Mouse (Mus musculus): ENCODE measurements around the gene Dixdc1. TPM values are rescaled to one million over a fixed set of nuclear protein-coding genes. Genes with fewer than 3 reads are reported as not detected.

Gene Dixdc1
- polyA plus RNA-seq, 1 experiment from 2014 or later = 24.7 TPM

DNA sequence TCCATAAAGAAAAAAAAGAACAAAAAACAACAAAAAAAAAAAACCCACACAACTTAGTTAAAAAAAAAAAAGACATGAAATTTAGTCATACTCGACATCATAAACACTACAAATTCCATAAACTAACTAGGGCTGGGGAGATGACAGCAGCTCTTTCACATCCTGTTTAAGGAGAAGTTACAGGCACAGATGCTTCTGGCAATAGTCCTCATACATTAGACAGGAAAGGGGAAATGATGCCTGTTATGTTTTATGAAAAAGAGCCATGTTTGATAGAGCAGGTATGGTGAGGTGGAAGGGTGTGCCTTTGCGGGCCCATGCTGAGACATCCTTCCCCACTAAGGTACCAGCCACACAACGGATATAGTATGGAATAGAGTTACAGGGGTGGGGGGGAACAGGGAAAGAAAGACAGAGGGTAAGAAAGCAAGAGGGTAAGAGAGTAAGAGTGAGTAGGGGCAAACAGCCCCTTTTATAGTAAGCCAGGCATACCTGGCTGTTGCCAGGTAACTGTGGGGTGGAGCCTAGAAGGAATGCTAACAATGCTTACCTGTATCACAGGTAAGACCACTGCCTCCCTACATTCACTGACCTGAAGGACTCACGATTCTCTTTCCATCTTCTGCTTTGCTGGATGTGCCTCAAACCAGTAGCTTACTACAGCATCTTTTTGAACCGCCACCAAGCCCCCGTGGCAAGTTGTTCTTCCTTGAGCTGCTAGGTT, 22.4 kb upstream of the Dixdc1 start:
- Histone ChIP-seq H3K27ac (replicated peaks) (no peak overlapping the region), H3K9me3 (no peaks in the 10 kb centered on the region), H3K4me1 (no peaks in the 10 kb centered on the region), H3K9ac (replicated peaks) (no peak overlapping the region), H3K4me2 (replicated peaks) (no peak overlapping the region), H3K4me3 (no peak overlapping the region), H3K36me3 (0 out of 2 replicates have a peak, but pooled peaks cover 3% of the 10 kb centered on the region), H3K27me3 (no peaks in the 10 kb centered on the region)
- ATAC-seq (replicated peaks) = no peak
- WGBS = 68% methylated on average over 6 of the region's 6 CpGs

- Histone ChIP-seq H3K9me3 (no peaks in the 10 kb centered on the region), H3K4me3 (no peak overlapping the region), H3K36me3 (no peaks in the 10 kb centered on the region), H3K27ac (replicated peaks) (no peak overlapping the region), H3K4me2 (replicated peaks) (no peak overlapping the region), H3K27me3 (no peaks in the 10 kb centered on the region), H3K9ac (replicated peaks) (no peak overlapping the region), H3K4me1 (peaks cover 11% of the 10 kb centered on the region)
- WGBS = 44% methylated on average over 5 of the region's 5 CpGs
- ATAC-seq (replicated peaks) = no peak
Observed at GRCm38 (mm10) chr9:50756711-50757110, 17.4 kb upstream of the Dixdc1 start.

GRCm38 (mm10) chr9:50753947-50754346, 14.6 kb upstream of the Dixdc1 start:
- WGBS = 75% methylated on average over 7 of the region's 7 CpGs
- Histone ChIP-seq H3K4me2 (replicated peaks) (no peak overlapping the region), H3K27ac (replicated peaks) (no peak overlapping the region), H3K4me3 (no peak overlapping the region), H3K36me3 (no peaks in the 10 kb centered on the region), H3K4me1 (peaks cover 11% of the 10 kb centered on the region), H3K9me3 (no peaks in the 10 kb centered on the region), H3K9ac (replicated peaks) (no peak overlapping the region), H3K27me3 (no peaks in the 10 kb centered on the region)
- ATAC-seq (replicated peaks) = no peak

DNA sequence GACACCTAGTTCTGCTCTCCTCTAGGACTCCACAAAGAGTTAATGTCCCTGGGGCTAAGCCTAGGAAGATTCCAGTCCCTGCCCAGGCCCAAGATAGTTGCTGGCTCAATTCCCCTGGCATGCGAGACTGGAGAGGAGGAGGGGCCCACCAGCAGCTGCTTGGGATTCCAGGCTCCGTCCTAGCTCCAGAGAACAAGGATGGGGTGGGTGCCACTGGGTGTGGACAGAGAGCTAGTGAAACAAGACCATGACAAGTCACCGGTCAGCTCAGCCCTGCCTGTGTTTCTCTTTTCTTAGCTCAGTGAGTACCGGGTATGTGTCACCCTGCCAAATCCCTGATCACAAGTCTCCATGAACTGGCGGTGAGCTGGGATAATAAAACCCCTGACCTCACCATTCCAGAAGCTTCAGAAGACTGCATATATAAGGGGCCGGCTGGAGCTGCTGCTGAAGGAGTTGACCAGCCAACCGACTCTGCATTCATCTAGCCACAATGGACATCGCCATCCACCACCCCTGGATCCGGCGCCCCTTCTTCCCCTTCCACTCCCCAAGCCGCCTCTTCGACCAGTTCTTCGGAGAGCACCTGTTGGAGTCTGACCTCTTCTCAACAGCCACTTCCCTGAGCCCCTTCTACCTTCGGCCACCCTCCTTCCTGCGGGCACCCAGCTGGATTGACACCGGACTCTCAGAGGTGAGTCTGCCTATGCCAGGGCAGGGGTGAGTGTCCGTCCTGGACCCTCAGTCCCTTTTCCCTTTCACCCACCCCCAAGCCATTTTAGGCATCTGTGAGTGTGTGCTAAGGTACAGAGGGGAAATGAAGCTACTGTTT, 13.7 kb upstream of the Dixdc1 start:
- Histone ChIP-seq H3K36me3 (no peaks in the 10 kb centered on the region), H3K9me3 (no peaks in the 10 kb centered on the region), H3K27me3 (no peaks in the 10 kb centered on the region), H3K4me2 (replicated peaks) (no peak overlapping the region), H3K9ac (replicated peaks) (no peak overlapping the region), H3K4me3 (no peak overlapping the region), H3K27ac (replicated peaks) (no peak overlapping the region), H3K4me1 (peaks cover 11% of the 10 kb centered on the region)
- WGBS = 72% methylated on average over 17 of the region's 17 CpGs
- ATAC-seq (replicated peaks) = no peak

DNA sequence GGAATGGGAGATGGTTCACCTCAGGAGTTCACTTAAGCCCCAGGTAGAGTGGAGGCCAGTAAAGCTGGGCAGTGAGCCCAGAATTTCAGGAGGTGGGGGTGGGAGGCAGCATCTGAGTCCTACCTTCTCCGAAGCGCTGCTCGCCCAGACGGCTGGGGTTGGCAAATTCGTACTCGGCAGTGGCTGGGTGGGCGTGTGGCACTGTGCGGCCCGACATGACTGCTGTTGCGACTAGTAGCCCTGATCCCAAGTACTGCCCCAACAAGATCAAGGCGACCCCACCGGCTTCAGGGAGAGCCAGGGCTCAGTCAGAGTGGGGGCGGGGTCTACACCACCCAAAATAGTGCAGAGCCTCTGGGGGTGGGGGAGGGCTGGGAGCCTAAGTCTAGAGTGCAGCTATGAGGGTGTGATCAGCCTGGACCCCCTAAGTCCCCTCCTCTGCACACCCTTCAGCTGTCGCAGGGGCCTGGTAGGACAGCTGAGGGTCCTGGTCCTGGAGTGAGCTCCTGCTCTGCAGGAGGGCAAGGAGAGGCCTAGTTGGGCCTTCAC, 12.8 kb upstream of the Dixdc1 start, which contains the start of gene Hspb2:
Gene Hspb2 (minus strand): TSS at position 301 of the 549 bp plus-strand sequence.
- Histone ChIP-seq H3K4me3 (no peak within 1 kb of the TSS), H3K4me1 (peaks cover 11% of the 10 kb centered on the region), H3K9me3 (no peaks in the 10 kb centered on the region), H3K27ac (replicated peaks) (no peak within 1 kb of the TSS), H3K27me3 (no peaks in the 10 kb centered on the region), H3K4me2 (replicated peaks) (no peak within 1 kb of the TSS), H3K9ac (replicated peaks) (no peak within 1 kb of the TSS), H3K36me3 (no peaks in the 10 kb centered on the region)
- ATAC-seq (replicated peaks) = no peak
- WGBS = 64% methylated on average over 14 of the region's 14 CpGs

- H3K27ac ChIP-seq (replicated peaks) = no peak within 1 kb of the TSS
- H3K4me1 ChIP-seq = peaks cover 11% of the 10 kb centered on the region
- no peaks in the 10 kb centered on the region for H3K36me3 ChIP-seq
- no peaks in the 10 kb centered on the region for H3K27me3 ChIP-seq
- H3K9me3 ChIP-seq = no peaks in the 10 kb centered on the region
- H3K9ac ChIP-seq (replicated peaks) = no peak within 1 kb of the TSS
- no peak for ATAC-seq (replicated peaks)
- no peak within 1 kb of the TSS for H3K4me3 ChIP-seq
- no peak within 1 kb of the TSS for H3K4me2 ChIP-seq (replicated peaks)
- 81% methylated on average over 22 of the region's 22 CpGs for WGBS
Observed at GRCm38 (mm10) chr9:50751323-50751722, 12.0 kb upstream of the Dixdc1 start, which contains the start of gene Cryab. TSS of gene Cryab (plus strand) at chr9:50751325.

DNA sequence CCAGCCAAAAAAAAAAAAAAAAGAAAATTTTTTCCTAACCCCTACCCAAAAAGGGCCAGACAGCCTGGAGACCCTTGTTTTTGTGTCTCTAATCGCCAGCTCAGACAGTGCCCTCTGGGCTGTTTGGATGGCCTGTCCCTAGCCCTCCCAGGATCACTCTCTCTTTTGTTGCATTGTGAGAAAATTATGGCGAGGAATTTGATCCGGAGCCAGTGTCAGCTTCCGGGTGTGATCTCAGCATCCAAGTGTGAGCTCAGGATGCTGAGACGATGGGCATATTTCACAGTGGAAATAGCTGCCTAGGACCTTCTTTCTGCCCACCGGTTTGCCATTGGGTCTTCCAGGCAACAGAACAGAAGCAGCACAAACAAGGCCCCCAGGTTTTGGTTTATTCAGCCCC, 11.4 kb upstream of the Dixdc1 start:
- Histone ChIP-seq H3K4me3 (no peak overlapping the region), H3K4me1 (peaks cover 11% of the 10 kb centered on the region), H3K4me2 (replicated peaks) (no peak overlapping the region), H3K36me3 (no peaks in the 10 kb centered on the region), H3K27ac (replicated peaks) (no peak overlapping the region), H3K9ac (replicated peaks) (no peak overlapping the region), H3K27me3 (peaks cover 5% of the 10 kb centered on the region; the same call in 1 of the 2 replicates), H3K9me3 (no peaks in the 10 kb centered on the region)
- 56% methylated on average over 6 of the region's 6 CpGs for WGBS
- no peak for ATAC-seq (replicated peaks)

DNA sequence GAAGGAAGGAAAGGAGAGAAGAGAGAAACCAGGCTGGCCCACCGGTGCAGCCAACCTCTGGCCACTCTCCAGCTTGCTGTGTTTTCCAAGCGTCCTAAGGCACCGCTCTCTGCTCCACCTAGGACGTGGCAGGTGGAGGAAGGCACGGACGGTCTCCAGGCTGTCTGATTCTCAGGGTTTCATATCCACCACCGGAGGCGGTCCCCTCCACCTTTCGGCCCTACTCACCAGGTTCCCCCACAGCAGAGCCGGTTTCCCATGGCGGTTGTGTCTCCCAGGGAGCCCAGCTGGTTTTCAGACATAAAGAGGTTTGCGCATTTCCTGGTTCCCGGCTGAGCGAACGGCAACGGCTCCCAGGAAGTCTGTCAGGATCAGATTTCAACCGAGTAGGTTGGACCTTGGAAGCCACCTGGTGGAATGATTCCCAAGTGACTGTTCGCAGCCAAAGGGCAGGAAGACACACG, 6.9 kb upstream of the Dixdc1 start, which contains the start of gene 2310030G06Rik:
Gene 2310030G06Rik (minus strand): TSS at position 323 of the 464 bp plus-strand sequence.
- peak within 1 kb of the TSS; percentile 22 for H3K9ac ChIP-seq (replicated peaks)
- H3K36me3 ChIP-seq = no peaks in the 10 kb centered on the region
- no peak for ATAC-seq (replicated peaks)
- H3K27ac ChIP-seq (replicated peaks) = no peak within 1 kb of the TSS
- no peaks in the 10 kb centered on the region for H3K9me3 ChIP-seq
- H3K4me3 ChIP-seq = peak within 1 kb of the TSS; percentile 33
- H3K4me1 ChIP-seq = no peaks in the 10 kb centered on the region
- under 1% methylated on average over 19 of the region's 19 CpGs for WGBS
- peak within 1 kb of the TSS; percentile 44 for H3K4me2 ChIP-seq (replicated peaks)
- H3K27me3 ChIP-seq = peaks cover 7% of the 10 kb centered on the region; the same call in 1 of the 2 replicates

DNA sequence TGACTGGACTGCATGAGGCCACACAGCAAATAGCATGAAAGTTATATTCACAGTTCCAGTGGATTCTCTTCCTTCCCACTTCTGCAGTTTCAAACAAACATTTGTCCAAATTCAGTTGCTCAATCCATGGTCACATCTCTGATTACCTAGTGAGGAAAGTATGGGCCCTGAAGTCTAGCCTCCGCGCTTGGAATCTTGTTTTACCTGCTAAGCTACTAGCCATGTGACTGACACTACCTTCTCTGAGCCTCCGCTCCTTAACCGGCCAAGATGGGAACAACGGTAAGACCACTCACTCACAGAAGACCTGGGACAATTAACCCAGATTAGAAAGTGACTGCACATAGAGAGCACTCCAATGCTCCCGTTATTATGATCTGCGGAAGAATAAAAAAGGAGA, 6.5 kb upstream of the Dixdc1 start:
- H3K4me2 ChIP-seq (replicated peaks) = peak overlapping the region; percentile 44
- no peaks in the 10 kb centered on the region for H3K9me3 ChIP-seq
- H3K9ac ChIP-seq (replicated peaks) = peak overlapping the region; percentile 22
- H3K27me3 ChIP-seq = peaks cover 7% of the 10 kb centered on the region; the same call in 1 of the 2 replicates
- peak overlapping the region; percentile 33 for H3K4me3 ChIP-seq
- H3K36me3 ChIP-seq = no peaks in the 10 kb centered on the region
- 16% methylated on average over 7 of the region's 7 CpGs for WGBS
- no peak for ATAC-seq (replicated peaks)
- no peaks in the 10 kb centered on the region for H3K4me1 ChIP-seq
- no peak overlapping the region for H3K27ac ChIP-seq (replicated peaks)

- H3K4me2 ChIP-seq (replicated peaks) = no peak overlapping the region
- H3K4me3 ChIP-seq = no peak overlapping the region
- no peak for ATAC-seq (replicated peaks)
- H3K4me1 ChIP-seq = peaks cover 11% of the 10 kb centered on the region
- no peak overlapping the region for H3K27ac ChIP-seq (replicated peaks)
- no peak overlapping the region for H3K9ac ChIP-seq (replicated peaks)
- H3K36me3 ChIP-seq = no peaks in the 10 kb centered on the region
- no peaks in the 10 kb centered on the region for H3K9me3 ChIP-seq
- peaks cover 7% of the 10 kb centered on the region; the same call in 1 of the 2 replicates for H3K27me3 ChIP-seq
- WGBS = 78% methylated on average over 2 of the region's 2 CpGs
Observed at GRCm38 (mm10) chr9:50742744-50743143, 3.4 kb upstream of the Dixdc1 start.

GRCm38 (mm10) chr9:50742261-50742660, 2.9 kb upstream of the Dixdc1 start:
- 85% methylated on average over 3 of the region's 3 CpGs for WGBS
- H3K9me3 ChIP-seq = no peaks in the 10 kb centered on the region
- H3K4me2 ChIP-seq (replicated peaks) = no peak overlapping the region
- ATAC-seq (replicated peaks) = no peak
- H3K36me3 ChIP-seq = no peaks in the 10 kb centered on the region
- H3K4me3 ChIP-seq = no peak overlapping the region
- no peak overlapping the region for H3K9ac ChIP-seq (replicated peaks)
- H3K27me3 ChIP-seq = peaks cover 7% of the 10 kb centered on the region; the same call in 1 of the 2 replicates
- peaks cover 11% of the 10 kb centered on the region for H3K4me1 ChIP-seq
- no peak overlapping the region for H3K27ac ChIP-seq (replicated peaks)
